Comparison of ENCODE assay signal across 19 mouse cellular contexts in genomic region chr12:79774571-79774970, GRCm38 (mm10).
DNase-seq lines count a peak whose midpoint lies in the region; ATAC-seq and TF ChIP-seq lines count a peak whose summit lies in the region.
"Had no signal": no experiment of that assay in that cellular context is flagged by ENCODE, and none has a peak within 500 bp of the region (broad histone marks: within the 10 kb centered on the region; RNA-seq: fewer than 3 reads in every experiment).

No protein-coding gene starts in this region.

- H3K4me2 ChIP-seq in forebrain, postnatal 0 days (ENCODE audit: low read depth): no peak overlapping the region
- no peak overlapping the region for H3K4me2 ChIP-seq in forebrain, embryonic 11.5 days (ENCODE audit: low read depth, low read length, severe bottlenecking)
- no peak overlapping the region for H3K4me2 ChIP-seq in hindbrain, embryonic 14.5 days (replicated peaks)
- H3K4me2 ChIP-seq in kidney, postnatal 0 days (ENCODE audit: low read length): no peak overlapping the region
- H3K4me2 ChIP-seq: embryonic facial prominence, embryonic 13.5 days; intestine, embryonic 15.5 days; liver, embryonic 13.5 days had no signal

- no peak for TF ChIP-seq CTCF in forebrain, postnatal 0 days (IDR thresholded peaks at IDR 0.05; ENCODE audit: low read depth)
- no peak for TF ChIP-seq CTCF in kidney, postnatal 0 days (IDR thresholded peaks at IDR 0.05; ENCODE audit: low read depth)

- no peaks in the 10 kb centered on the region for H3K9me3 ChIP-seq in forebrain, postnatal 0 days (ENCODE audit: low read length)
- H3K9me3 ChIP-seq in forebrain, embryonic 11.5 days (ENCODE audit: control insufficient read depth, low read length): no peaks in the 10 kb centered on the region
- peaks cover 4% of the 10 kb centered on the region; the same call in 1 of the 2 replicates for H3K9me3 ChIP-seq in hindbrain, embryonic 10.5 days
- no peaks in the 10 kb centered on the region for H3K9me3 ChIP-seq in hindbrain, embryonic 14.5 days (ENCODE audit: control insufficient read depth, low read length)
- no peaks in the 10 kb centered on the region for H3K9me3 ChIP-seq in kidney, postnatal 0 days (replicated peaks; ENCODE audit: low read length)
- H3K9me3 ChIP-seq: intestine, embryonic 15.5 days; liver, embryonic 13.5 days had no signal

- H3K27me3 ChIP-seq in forebrain, postnatal 0 days (ENCODE audit: insufficient read depth, low read length): no peaks in the 10 kb centered on the region
- no peaks in the 10 kb centered on the region for H3K27me3 ChIP-seq in forebrain, embryonic 11.5 days (ENCODE audit: control insufficient read depth, insufficient read depth, low read length)
- H3K27me3 ChIP-seq in hindbrain, embryonic 10.5 days (ENCODE audit: insufficient read depth, poor library complexity, severe bottlenecking): no peaks in the 10 kb centered on the region
- H3K27me3 ChIP-seq in hindbrain, embryonic 14.5 days (ENCODE audit: control insufficient read depth, insufficient read depth, low read length): no peaks in the 10 kb centered on the region
- H3K27me3 ChIP-seq in kidney, postnatal 0 days (ENCODE audit: insufficient read depth, low read length): no peaks in the 10 kb centered on the region
- H3K27me3 ChIP-seq: CH12.LX; embryonic facial prominence, embryonic 13.5 days; intestine, embryonic 15.5 days; liver, embryonic 13.5 days had no signal

- no peak overlapping the region for H3K4me3 ChIP-seq in forebrain, postnatal 0 days (ENCODE audit: low read depth, low read length)
- H3K4me3 ChIP-seq in forebrain, embryonic 11.5 days (ENCODE audit: low read depth, low read length): no peak overlapping the region
- H3K4me3 ChIP-seq in hindbrain, embryonic 10.5 days: no peak overlapping the region
- H3K4me3 ChIP-seq in hindbrain, embryonic 14.5 days (replicated peaks; ENCODE audit: low read length): no peak overlapping the region
- H3K4me3 ChIP-seq in kidney, postnatal 0 days (replicated peaks; ENCODE audit: low read depth, low read length): no peak overlapping the region
- H3K4me3 ChIP-seq in brown adipose tissue, adult 24 weeks (ENCODE audit: insufficient read depth, low read depth, low read length): no peak overlapping the region
- H3K4me3 ChIP-seq: embryonic facial prominence, embryonic 13.5 days; forebrain, embryonic 10.5 days; intestine, embryonic 15.5 days; liver, embryonic 13.5 days; midbrain, embryonic 10.5 days had no signal

- no peak for DNase-seq in forebrain, postnatal 0 days
- DNase-seq in forebrain, embryonic 11.5 days (ENCODE audit: low spot score): no peak
- DNase-seq in hindbrain, embryonic 10.5 days (ENCODE audit: low spot score): no peak
- no peak for DNase-seq in hindbrain, embryonic 14.5 days (ENCODE audit: low spot score)
- DNase-seq in kidney, postnatal 0 days (ENCODE audit: low spot score): no peak
- no peak for DNase-seq in kidney, adult 8-10 months
- no peak for DNase-seq in layer of hippocampus, postnatal 36 days
- DNase-seq: adrenal gland, postnatal 10 days; cerebellum, adult 2 months; layer of hippocampus, adult 9-11 months; liver, embryonic 13.5 days; retina, postnatal 1 day; thymus, postnatal 25 days had no signal

- H3K27ac ChIP-seq in forebrain, postnatal 0 days (ENCODE audit: low read depth, low read length): peak overlapping the region; percentile 29; the same call in 1 of the 2 replicates
- no peak overlapping the region for H3K27ac ChIP-seq in forebrain, embryonic 11.5 days (ENCODE audit: low read depth, low read length)
- H3K27ac ChIP-seq in hindbrain, embryonic 10.5 days: 0 out of 2 replicates have a peak overlapping the region, but pooled peaks have one; percentile 13
- H3K27ac ChIP-seq in hindbrain, embryonic 14.5 days: no peak overlapping the region; the same call in 1 of the 2 replicates
- H3K27ac ChIP-seq in kidney, postnatal 0 days: peak overlapping the region; percentile 66
- peak overlapping the region; percentile 43; the same call in 1 of the 2 replicates for H3K27ac ChIP-seq in brown adipose tissue, adult 24 weeks (replicated peaks; ENCODE audit: low read depth, low read length)
- H3K27ac ChIP-seq: embryonic facial prominence, embryonic 13.5 days; intestine, embryonic 15.5 days; liver, embryonic 13.5 days; midbrain, embryonic 10.5 days had no signal

- ATAC-seq in forebrain, postnatal 0 days: no peak
- ATAC-seq in forebrain, embryonic 11.5 days (replicated peaks; ENCODE audit: low FRiP score): no peak
- no peak for ATAC-seq in hindbrain, embryonic 14.5 days (ENCODE audit: low FRiP score)
- no peak for ATAC-seq in kidney, postnatal 0 days (replicated peaks; ENCODE audit: low FRiP score, low read depth)
- ATAC-seq: intestine, embryonic 15.5 days had no signal

- no peaks in the 10 kb centered on the region for H3K36me3 ChIP-seq in forebrain, postnatal 0 days (ENCODE audit: insufficient read depth)
- H3K36me3 ChIP-seq in forebrain, embryonic 11.5 days (ENCODE audit: control insufficient read depth, insufficient read depth, low read length): no peaks in the 10 kb centered on the region
- no peaks in the 10 kb centered on the region for H3K36me3 ChIP-seq in hindbrain, embryonic 10.5 days
- H3K36me3 ChIP-seq in hindbrain, embryonic 14.5 days (replicated peaks; ENCODE audit: control insufficient read depth, insufficient read depth): no peaks in the 10 kb centered on the region
- H3K36me3 ChIP-seq in kidney, postnatal 0 days (ENCODE audit: insufficient read depth, low read length): no peaks in the 10 kb centered on the region
- H3K36me3 ChIP-seq: embryonic facial prominence, embryonic 13.5 days; intestine, embryonic 15.5 days; liver, embryonic 13.5 days had no signal

- no peak overlapping the region for H3K9ac ChIP-seq in forebrain, postnatal 0 days
- H3K9ac ChIP-seq in forebrain, embryonic 11.5 days (ENCODE audit: low read length): no peak overlapping the region
- no peak overlapping the region for H3K9ac ChIP-seq in hindbrain, embryonic 14.5 days
- H3K9ac ChIP-seq in kidney, postnatal 0 days (ENCODE audit: low read depth, low read length): no peak overlapping the region
- H3K9ac ChIP-seq: embryonic facial prominence, embryonic 13.5 days; intestine, embryonic 15.5 days; liver, embryonic 13.5 days had no signal

- WGBS in forebrain, postnatal 0 days: 74% methylated on average over 4 of the region's 4 CpGs
- 77% methylated on average over 4 of the region's 4 CpGs for WGBS in forebrain, embryonic 11.5 days
- WGBS in hindbrain, embryonic 10.5 days: 85% methylated on average over 4 of the region's 4 CpGs
- 79% methylated on average over 4 of the region's 4 CpGs for WGBS in hindbrain, embryonic 14.5 days
- 51% methylated on average over 4 of the region's 4 CpGs for whole genome bisulfite sequencing in kidney, postnatal 0 days

- H3K4me1 ChIP-seq in forebrain, postnatal 0 days (ENCODE audit: insufficient read depth): no peaks in the 10 kb centered on the region
- no peaks in the 10 kb centered on the region for H3K4me1 ChIP-seq in forebrain, embryonic 11.5 days (replicated peaks; ENCODE audit: control insufficient read depth, insufficient read depth, low read length)
- H3K4me1 ChIP-seq in hindbrain, embryonic 10.5 days (replicated peaks): no peaks in the 10 kb centered on the region
- no peaks in the 10 kb centered on the region for H3K4me1 ChIP-seq in hindbrain, embryonic 14.5 days (replicated peaks; ENCODE audit: control insufficient read depth, insufficient read depth, low read length)
- H3K4me1 ChIP-seq in kidney, postnatal 0 days (replicated peaks; ENCODE audit: insufficient read depth, low read length): peaks cover 4% of the 10 kb centered on the region; the same call in 1 of the 2 replicates
- H3K4me1 ChIP-seq in brown adipose tissue, adult 24 weeks (ENCODE audit: control insufficient read depth, insufficient read depth, insufficient read length, low read length): peaks cover 13% of the 10 kb centered on the region; the same call in 1 of the 2 replicates
- H3K4me1 ChIP-seq: intestine, embryonic 15.5 days had no signal

Comparison
In these comparisons a context has a peak if more than half of its experiments do, and no peak if none do; other contexts are left out.
1. H3K27ac ChIP-seq: peak in forebrain, postnatal 0 days (single experiment), hindbrain, embryonic 10.5 days (single experiment), kidney, postnatal 0 days (single experiment) and brown adipose tissue, adult 24 weeks (single experiment); none in forebrain, embryonic 11.5 days (single experiment) and hindbrain, embryonic 14.5 days (single experiment).